Mouse (Mus musculus) Patski (cell line): Measurements from ENCODE around the gene Galnt12. TPM values are rescaled to one million over a fixed set of nuclear protein-coding genes. Genes with fewer than 3 reads are reported as not detected.

ENCODE experiments used
- ATAC-seq: fragments of 100-300 bp; one replicate; pipeline ENCODE4 v1.8.0; 2021
- CTCF ChIA-PET: fragments of 350-600 bp; sonication (Branson Sonifier 250); formaldehyde crosslinking; loops from one replicate; lab custom pipeline; 2022; ENCODE audit warnings: inconsistent platforms; lab: Charles Lee
- POLR2A ChIA-PET: fragments of 350-600 bp; sonication (Branson Sonifier 250); formaldehyde crosslinking; loops from one replicate; lab custom pipeline; 2022; ENCODE audit warnings: antibody characterized with exemption, inconsistent platforms; lab: Charles Lee
- DNase-seq: peaks from one replicate; pipeline ENCODE4 v3.0.0-alpha.2; 2011; ENCODE audit warnings: low read depth, low spot score
- H3K27me3 ChIP-seq: fragments of 371-371 bp; one replicate; pipeline ENCODE4 v1.5.1; 2021
- CTCF ChIP-seq: fragments of 100-300 bp; IDR thresholded peaks from one replicate; pipeline ENCODE4 v1.5.1; 2021
- in situ Hi-C: fragments of 300-500 bp; cut with MboI; formaldehyde crosslinking; loops from 3 replicates; pipeline ENCODE4 v1.11.1; 2018; ENCODE audit warnings: low pct_unique_long_range_greater_than_20kb, mixed read lengths
- polyA plus RNA-seq: library from polyadenylated mRNA; unstranded; gene quantifications from one replicate; pipeline ENCODE4 v1.2.3, GENCODE M21; 2021

The Galnt12 gene
- polyA plus RNA-seq, 1 experiment from 2014 or later, result 5.2 TPM

GRCm38 (mm10) chr4:47093647-47094046, 1.9 kb downstream of the Galnt12 start:
- POLR2A ChIA-PET, result no interaction called here
- no peak for DNase-seq
- in situ Hi-C loops, result no loop called here
- ATAC-seq, result no peak
- CTCF ChIA-PET, result no interaction called here
- no peaks in the 10 kb centered on the region for H3K27me3 ChIP-seq
- no peak for TF ChIP-seq CTCF

- DNase-seq (no peak), ATAC-seq (no peak)
- TF ChIP-seq CTCF, result no peak
- in situ Hi-C loops, result no loop called here
- ChIA-PET POLR2A (no interaction called here), CTCF (no interaction called here)
- H3K27me3 ChIP-seq, result no peaks in the 10 kb centered on the region
Observed at GRCm38 (mm10) chr4:47103561-47103960, 11.9 kb downstream of the Galnt12 start.

GRCm38 (mm10) chr4:47111885-47112284, 20.2 kb downstream of the Galnt12 start:
- TF ChIP-seq CTCF, result no peak
- ChIA-PET CTCF (no interaction called here), POLR2A (no interaction called here)
- ATAC-seq (no peak), DNase-seq (no peak)
- in situ Hi-C loops, result no loop called here
- no peaks in the 10 kb centered on the region for H3K27me3 ChIP-seq

- no peaks in the 10 kb centered on the region for H3K27me3 ChIP-seq
- ChIA-PET POLR2A (no interaction called here), CTCF (interaction anchor here (0.8 kb wide), 1 partner anchor 9 kb away, joined by 3 read pairs; no protein-coding TSS in a partner anchor)
- in situ Hi-C loops, result no loop called here
- no peak for ATAC-seq
- no peak for DNase-seq
- no peak for TF ChIP-seq CTCF
Observed at GRCm38 (mm10) chr4:47112560-47112959, 20.9 kb downstream of the Galnt12 start.

GRCm38 (mm10) chr4:47122051-47122706, 30.5 kb downstream of the Galnt12 start:
- DNase-seq (no peak), ATAC-seq (no peak)
- H3K27me3 ChIP-seq, result no peaks in the 10 kb centered on the region
- peak; percentile 69 for TF ChIP-seq CTCF
- ChIA-PET CTCF (interaction anchor here (0.6 to 1.8 kb wide), 10 partner anchors 16 to 277 kb away, joined by 3 to 10 read pairs (median 3); no protein-coding TSS in a partner anchor), POLR2A (interaction anchor here (0.7 kb wide), 1 partner anchor 14 kb away, joined by 3 read pairs; no protein-coding TSS in a partner anchor)
- in situ Hi-C loops, result loop anchor here (5.0 kb wide), 3 partner anchors 115 to 280 kb away; partner anchors contain the start of gene Tgfbr1

- no peaks in the 10 kb centered on the region for H3K27me3 ChIP-seq
- no peak for TF ChIP-seq CTCF
- in situ Hi-C loops, result loop anchor here (5.0 kb wide), 3 partner anchors 113 to 278 kb away; partner anchors contain the start of gene Tgfbr1
- ChIA-PET CTCF (no interaction called here), POLR2A (no interaction called here)
- DNase-seq, result no peak
- ATAC-seq, result no peak
Observed at GRCm38 (mm10) chr4:47124140-47124711, 32.5 kb downstream of the Galnt12 start.

GRCm38 (mm10) chr4:47128515-47128914, 36.8 kb downstream of the Galnt12 start:
- POLR2A ChIA-PET, result no interaction called here
- DNase-seq (no peak), ATAC-seq (no peak)
- CTCF ChIA-PET, result no interaction called here
- H3K27me3 ChIP-seq, result no peaks in the 10 kb centered on the region
- in situ Hi-C loops, result no loop called here
- TF ChIP-seq CTCF, result no peak

- ATAC-seq (no peak), DNase-seq (no peak)
- H3K27me3 ChIP-seq, result no peaks in the 10 kb centered on the region
- ChIA-PET POLR2A (no interaction called here), CTCF (interaction anchor here (1.2 to 1.4 kb wide), 2 partner anchors 19 to 92 kb away, joined by 3 read pairs; no protein-coding TSS in a partner anchor)
- no peak for TF ChIP-seq CTCF
- in situ Hi-C loops, result no loop called here
Observed at GRCm38 (mm10) chr4:47129572-47129971, 37.9 kb downstream of the Galnt12 start.

GRCm38 (mm10) chr4:47130111-47131050, 38.7 kb downstream of the Galnt12 start:
- H3K27me3 ChIP-seq, result no peaks in the 10 kb centered on the region
- in situ Hi-C loops, result no loop called here
- TF ChIP-seq CTCF, result no peak
- CTCF ChIA-PET, result interaction anchor here (1.2 to 1.4 kb wide), 2 partner anchors 18 to 91 kb away, joined by 3 read pairs; no protein-coding TSS in a partner anchor
- ATAC-seq, result peak; percentile 35
- DNase-seq, result no peak
- POLR2A ChIA-PET, result no interaction called here

- ChIA-PET CTCF (interaction anchor here (1.5 kb wide), 1 partner anchor 120 kb away, joined by 5 read pairs; no protein-coding TSS in a partner anchor), POLR2A (no interaction called here)
- in situ Hi-C loops, result no loop called here
- TF ChIP-seq CTCF, result no peak
- ATAC-seq (no peak), DNase-seq (no peak)
- H3K27me3 ChIP-seq, result no peaks in the 10 kb centered on the region
Observed at GRCm38 (mm10) chr4:47131931-47132330, 40.2 kb downstream of the Galnt12 start.
